Mouse (Mus musculus) ovary, postnatal 10 days (tissue): Measurements from ENCODE around the gene Hoxa5.

Experiments
- DNase-seq: peaks from one replicate; pipeline ENCODE4 v3.0.0; 2022; ENCODE audit warnings: low spot score

Hoxa5 gene

GRCm38 (mm10) chr6:52163366-52164031 is 40.9 kb downstream of the Hoxa5 start:
- DNase-seq, result no peak

GRCm38 (mm10) chr6:52162611-52163365 is 41.6 kb downstream of the Hoxa5 start:
- no peak for DNase-seq

GRCm38 (mm10) chr6:52162093-52162380 is 42.4 kb downstream of the Hoxa5 start:
- DNase-seq, result no peak

GRCm38 (mm10) chr6:52161336-52162092 is 42.9 kb downstream of the Hoxa5 start:
- no peak for DNase-seq

GRCm38 (mm10) chr6:52160511-52161335 is 43.7 kb downstream of the Hoxa5 start:
- DNase-seq, result no peak

GRCm38 (mm10) chr6:52159979-52160378 is 44.4 kb downstream of the Hoxa5 start:
- DNase-seq, result no peak

- DNase-seq, result no peak
Observed at GRCm38 (mm10) chr6:52159164-52159761, 45.1 kb downstream of the Hoxa5 start.

- DNase-seq, result no peak
Observed at GRCm38 (mm10) chr6:52158276-52159051, 45.9 kb downstream of the Hoxa5 start, which contains the start of gene Hoxa1. Gene Hoxa1 (minus strand): TSS chr6:52158317.

GRCm38 (mm10) chr6:52157466-52158275 is 46.7 kb downstream of the Hoxa5 start:
- DNase-seq, result no peak

- DNase-seq, result no peak
Observed at GRCm38 (mm10) chr6:52156551-52157200, 47.7 kb downstream of the Hoxa5 start.

GRCm38 (mm10) chr6:52155471-52155870 is 48.9 kb downstream of the Hoxa5 start:
- no peak for DNase-seq

- no peak for DNase-seq
Observed at GRCm38 (mm10) chr6:52154044-52154443, 50.3 kb downstream of the Hoxa5 start.

GRCm38 (mm10) chr6:52153270-52153669 is 51.1 kb downstream of the Hoxa5 start:
- DNase-seq, result no peak

- DNase-seq, result no peak
Observed at GRCm38 (mm10) chr6:52152226-52153193, 51.9 kb downstream of the Hoxa5 start.
